Mouse (Mus musculus): Measurements from ENCODE around the gene Mef2a.
A peak's percentile ranks its signal among the peaks of the same experiment; 100 is the strongest.
"Not testable (repeated sequence)": the region's sequence is repeated elsewhere in the genome, so short reads cannot be mapped to it uniquely, and the experiment has no call there.

Gene Mef2a

DNA sequence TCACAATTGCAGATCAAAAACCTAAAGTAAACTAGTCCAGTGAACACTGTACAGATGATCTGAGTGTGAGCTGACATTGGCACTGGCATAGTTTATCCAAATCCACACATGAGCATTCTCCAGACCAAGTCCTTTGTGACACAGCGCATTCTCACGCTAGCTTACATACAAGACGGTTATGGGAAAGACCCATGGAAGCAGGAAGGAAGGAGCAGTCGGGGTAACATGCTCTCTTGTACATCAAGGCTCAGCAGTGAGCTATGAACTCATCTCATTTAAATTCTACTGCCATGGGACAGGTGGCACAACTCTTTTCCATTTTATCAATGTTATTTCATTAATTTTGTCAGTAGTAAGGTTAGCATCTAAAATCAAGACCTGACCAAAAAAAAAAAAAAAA lies 3.0 kb downstream of the Mef2a start:
- no peak for DNase-seq

DNA sequence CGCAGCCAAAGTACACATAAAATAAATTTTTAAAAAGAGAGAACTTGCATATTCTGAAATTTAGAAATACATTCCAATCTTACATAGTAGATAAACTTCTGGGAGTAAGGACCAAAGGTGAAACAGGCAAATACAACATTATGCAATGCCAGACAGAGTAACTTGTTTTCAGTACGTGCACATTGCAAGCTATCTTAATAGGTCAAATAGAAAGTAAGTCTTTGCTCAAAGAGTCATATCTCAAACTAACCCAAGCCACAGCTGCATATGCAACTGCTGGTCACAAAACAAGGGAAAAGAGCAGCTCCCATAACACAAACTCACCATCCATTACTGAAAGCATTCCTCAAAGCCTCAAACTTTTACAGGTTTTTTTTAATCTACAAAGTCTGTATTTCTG lies 4.3 kb downstream of the Mef2a start:
- no peak for DNase-seq

DNA sequence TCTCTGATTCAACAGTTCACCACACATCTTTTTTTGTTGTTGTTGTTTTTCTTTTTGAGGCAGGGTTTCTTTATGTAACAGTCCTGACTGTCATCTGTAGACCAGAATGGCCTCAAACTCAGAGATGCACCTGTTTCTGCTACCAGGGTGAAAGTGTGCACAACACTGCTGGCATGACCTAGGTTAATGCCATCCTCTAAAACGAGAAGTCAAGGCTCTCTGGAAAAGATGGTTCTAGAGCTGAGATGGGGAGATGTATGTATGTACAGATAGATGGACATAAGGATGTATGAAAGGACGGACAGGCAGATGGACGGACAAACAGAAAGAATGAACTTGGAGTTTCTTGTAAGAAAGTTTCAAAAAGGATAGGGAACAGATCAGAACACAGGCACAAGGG lies 12.1 kb downstream of the Mef2a start:
- DNase-seq: no peak

DNA sequence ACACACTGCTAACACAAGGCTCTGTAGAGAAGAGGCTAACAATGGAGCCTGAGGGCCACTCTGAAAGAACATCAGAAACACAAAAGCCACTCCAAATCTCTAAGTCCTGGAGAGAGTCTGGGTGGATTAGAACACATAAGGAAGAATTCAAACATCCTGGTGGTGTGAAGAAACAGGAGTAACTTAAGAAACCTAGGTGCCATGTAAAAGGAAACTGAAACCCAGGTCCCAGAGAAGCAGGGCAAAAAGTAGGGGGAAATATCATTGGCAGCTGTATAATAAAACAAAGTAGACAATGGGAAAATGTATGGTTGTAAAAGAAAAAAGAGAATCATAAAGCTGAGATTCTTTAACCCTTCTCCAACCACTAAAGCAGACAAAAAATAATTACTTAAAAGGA lies 12.8 kb downstream of the Mef2a start:
- DNase-seq: no peak

DNA sequence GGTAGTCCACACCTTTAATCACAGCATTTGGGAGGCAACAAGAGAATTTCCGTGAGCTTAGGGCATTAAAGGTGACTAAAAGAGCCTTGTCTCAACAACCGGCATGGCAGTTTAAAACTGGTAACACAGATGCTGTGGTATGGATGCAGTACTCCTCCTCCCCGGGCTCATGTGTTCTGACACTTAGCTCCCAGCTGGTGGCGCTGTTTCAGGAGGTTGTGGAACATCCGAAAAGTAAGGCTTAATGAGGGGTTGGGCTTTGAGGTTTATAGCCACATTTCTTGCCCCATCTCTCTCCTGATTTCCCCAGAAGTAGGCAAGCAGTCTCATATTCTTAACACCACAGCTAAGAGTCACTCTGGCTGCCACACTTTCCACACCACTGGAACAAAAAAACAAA lies 16.8 kb downstream of the Mef2a start:
- DNase-seq: no peak

DNA sequence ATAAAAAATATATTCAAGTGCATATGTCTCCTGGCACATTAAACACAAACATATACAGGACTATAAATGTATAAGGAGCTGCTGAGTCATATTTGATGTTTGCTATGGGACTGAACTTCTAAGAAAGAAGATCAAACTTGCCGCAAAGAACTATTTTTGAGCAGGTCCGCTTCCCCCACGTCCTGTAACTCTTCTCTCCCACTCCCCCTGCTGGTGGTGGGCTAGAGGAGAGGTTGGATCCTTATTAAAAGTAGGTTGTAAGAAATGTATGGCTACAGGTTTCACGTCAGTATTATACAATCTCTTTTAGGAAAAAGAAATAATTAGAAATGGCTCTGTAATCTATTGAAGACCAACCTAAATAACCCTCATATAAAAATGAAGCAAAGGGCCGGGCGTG lies 19.0 kb downstream of the Mef2a start:
- DNase-seq: no peak

DNA sequence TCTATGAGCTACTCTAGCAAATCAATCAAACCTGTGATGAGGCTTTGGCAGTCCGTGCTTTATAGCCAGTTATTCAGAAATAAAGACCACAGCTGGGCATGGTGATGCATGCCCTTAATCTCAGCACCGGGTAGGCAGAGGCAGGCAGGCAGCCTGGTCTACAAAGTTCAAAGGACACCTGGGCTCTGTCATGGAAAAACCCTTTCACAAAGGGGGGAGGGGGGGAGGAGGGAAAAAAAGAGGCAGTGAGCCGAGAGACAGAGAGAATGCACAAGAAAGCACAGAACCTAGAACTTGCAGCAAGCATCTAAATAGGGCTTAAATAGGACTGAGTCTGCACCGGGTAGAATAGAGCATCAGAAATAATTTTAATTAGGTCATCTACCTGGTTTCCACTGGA lies 19.7 kb downstream of the Mef2a start:
- no peak for DNase-seq

DNA sequence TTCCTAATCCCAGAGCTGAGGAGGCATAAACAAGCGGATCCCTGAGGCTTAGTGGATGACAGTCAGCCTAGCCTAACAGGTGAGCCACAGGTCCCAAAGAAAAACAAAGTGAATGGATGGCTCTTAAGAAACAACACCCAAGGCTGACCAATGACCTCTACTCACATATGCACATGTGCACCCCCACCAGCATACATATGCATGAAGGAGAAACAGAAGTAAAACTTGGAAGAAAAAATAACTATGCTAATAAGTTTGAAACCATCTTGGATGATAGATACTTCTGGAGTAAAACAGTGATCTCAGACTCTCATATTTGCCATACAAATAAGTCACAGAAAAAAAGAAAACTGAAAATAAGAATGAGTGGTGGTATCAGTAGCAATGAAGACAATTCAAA lies 28.2 kb downstream of the Mef2a start:
- DNase-seq: no peak

DNA sequence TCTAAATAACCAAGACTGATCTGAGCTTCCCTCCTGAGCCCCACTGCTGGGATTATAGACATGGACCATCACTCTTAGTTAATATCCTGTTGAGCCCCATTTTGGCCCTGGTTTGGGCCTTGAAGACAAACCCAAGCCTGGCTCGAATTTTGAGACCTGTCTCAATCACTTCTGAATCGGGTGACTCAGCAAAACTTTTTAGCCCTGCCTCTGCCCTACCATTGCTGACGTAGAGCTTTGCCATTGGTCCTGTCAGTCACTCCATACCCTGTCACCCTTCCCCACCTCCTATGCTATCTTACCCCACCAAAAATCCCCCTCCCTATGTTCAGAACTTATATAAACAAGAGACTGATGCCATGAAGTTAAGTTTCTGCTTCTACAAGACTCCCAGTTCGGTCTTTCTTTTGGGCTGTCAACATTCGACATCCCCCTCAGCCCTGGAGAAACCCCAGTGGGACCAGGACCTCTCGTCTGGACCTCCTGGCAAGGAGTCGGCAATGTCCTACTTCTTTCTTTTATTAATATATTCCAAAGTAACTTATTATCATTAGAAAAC lies 30.5 kb downstream of the Mef2a start:
- no peak for DNase-seq

DNA sequence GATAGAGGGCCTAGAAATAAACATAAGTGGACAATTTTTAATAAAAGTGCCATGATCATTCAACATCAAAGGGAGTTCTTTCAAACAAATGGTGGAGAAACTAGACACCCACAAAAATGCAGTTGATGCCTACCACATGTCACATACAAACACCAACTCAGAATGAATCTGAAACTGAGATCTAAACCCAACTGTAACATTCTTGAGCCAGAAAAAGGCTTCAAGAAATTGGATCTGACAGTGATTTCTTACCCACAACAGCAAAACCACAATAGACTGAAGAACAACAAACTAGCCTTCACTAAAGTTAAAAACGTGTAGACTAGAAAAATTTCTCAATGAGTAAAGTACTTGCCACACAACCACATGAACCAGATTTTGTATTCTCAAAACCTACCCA lies 52.3 kb downstream of the Mef2a start:
- DNase-seq: no peak

DNA sequence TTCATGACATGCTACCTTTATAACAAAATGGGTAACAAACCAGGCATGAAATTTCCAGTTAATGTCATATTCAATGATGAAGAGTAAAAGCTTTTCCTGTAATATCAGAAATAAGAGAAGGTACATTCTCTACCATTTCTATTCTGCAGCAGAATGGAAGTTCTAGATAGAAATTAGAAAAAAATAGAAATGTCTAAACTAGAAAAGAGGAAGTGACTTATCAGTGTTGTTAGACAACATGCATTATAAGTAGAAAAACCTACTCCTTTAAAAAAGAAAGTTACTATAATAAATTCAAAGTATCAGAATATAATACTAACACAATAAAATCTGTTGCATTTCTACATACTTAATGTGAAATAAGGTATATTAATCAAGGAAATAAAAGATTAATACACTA lies 54.0 kb downstream of the Mef2a start:
- DNase-seq: no peak

DNA sequence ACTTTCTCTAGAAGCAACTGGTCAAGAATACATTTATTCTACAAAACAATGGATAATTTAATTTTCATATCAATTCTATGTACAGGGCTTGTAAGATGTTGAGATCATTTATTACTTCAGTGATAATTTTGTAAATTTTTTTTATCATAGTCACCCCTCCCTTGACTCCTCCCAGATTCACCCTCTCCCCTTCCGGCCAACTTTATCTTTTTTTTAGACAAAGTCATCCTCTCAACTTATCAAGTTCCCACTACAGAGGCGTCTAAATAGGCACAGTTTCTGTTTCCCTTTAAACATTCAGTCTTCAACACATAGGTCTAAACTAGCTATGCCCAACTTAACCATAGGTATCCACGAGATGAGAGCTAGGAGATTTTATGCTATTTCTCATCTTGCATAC lies 59.5 kb downstream of the Mef2a start:
- no peak for DNase-seq

DNA sequence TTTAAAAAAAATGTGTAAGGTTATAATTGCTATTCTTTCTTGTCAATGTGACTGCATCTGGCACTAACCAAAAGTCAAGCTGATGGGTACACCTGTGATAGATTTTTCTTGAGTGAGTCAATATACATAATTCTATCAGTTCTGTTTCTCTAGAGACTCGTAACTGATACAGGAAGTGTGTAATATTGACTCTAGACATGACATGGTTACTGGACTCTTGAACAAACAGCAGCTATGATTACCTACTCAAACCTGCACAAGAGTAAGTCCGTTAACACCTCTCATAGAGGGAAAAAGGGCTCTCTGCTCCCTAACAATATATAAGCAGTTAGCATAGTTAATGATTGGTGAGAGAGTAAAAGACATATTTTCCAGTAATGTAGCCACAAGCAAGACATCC lies 62.5 kb downstream of the Mef2a start:
- DNase-seq: no peak

DNA sequence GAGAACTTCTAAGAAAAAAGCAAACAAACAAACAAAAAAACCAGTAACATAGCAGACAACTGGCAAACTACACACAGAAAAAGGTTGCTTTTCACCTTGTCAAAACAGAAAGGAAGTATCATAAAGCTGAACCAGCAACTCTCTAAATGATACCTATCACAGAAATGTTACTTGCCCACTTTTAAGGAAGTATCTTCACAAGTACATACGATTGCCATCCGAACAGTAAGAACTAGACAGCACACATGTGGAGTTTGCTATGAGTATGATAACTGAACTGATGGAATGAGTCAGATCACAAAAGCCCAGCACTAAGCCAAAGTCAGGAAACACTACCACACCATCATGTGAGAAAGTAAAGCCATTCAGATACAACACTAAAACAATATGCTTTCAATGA lies 64.6 kb downstream of the Mef2a start:
- no peak for DNase-seq

DNA sequence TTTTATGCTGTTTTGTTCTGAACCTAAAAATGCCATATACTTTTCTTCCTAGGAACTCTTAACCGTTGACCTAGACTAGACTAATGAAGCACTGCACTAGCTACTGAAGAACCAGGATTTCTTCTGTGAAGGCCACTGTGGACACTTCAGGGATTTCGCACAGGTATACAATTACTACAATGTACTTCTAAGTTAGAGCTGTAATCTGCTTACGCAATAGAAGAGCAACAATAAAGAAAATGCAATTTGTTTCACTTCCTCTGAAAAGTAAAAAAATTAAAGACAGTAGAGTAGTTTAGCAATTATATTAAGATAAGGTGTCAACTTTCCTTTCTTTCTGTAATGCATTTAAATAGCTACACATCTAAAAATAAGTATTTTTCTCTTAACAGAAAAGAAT lies 65.6 kb downstream of the Mef2a start:
- DNase-seq: no peak

DNA sequence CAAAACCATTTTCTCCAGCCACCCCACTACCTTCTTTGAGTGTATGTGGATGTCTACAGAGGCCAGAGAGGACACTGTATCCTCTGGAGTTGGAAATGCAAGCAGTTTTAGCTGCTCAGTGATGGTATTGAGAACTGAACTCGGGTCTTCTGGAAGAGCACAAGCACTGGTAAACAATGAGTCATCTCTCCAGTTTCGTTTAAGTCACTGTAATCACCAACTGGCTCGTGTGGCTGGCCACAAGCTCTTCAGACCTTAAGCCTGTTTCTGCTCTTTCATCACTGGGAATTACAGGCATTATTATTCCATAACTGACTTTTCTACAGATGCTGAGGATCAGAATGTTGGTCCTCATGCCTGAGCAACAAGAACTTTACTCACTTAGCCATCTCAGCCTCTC lies 67.7 kb downstream of the Mef2a start:
- DNase-seq: no peak

DNA sequence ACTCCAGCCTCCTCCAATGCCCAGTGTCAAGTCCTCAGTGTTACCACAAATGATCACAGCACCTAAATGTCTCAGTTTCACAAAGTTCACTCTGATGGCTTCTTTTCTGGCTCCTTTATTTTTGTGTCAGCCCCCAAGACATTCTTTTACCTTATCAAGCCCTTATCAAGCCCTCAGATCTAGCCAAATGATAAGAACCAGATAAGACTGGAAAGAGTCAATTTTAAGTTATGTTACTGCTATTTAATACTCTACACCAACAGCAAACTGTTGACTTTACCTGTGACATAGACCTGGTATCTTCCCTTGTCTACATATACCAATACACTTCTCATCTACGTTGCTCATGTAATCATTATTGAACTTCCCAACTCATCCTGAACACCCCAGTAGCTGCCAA lies 76.2 kb downstream of the Mef2a start:
- DNase-seq: no peak

DNA sequence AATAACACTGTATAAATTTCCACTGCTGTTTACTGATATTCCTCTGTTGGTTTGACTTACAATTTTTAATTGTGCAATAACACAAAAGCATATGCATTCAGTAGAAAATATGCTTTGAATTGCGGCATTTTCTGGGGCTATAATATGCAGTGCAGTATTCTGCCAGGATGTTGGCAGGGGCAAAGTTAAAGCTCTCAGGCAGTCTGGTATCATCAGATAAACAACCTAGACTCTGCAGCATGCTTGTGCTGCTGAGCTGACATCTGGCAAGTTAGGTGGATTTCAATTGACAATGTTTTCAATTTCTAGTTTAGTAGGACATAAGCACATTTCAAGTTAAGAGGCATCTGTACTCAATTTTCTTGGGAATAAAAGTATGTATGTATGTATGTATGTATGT lies 81.3 kb downstream of the Mef2a start:
- no peak for DNase-seq

DNA sequence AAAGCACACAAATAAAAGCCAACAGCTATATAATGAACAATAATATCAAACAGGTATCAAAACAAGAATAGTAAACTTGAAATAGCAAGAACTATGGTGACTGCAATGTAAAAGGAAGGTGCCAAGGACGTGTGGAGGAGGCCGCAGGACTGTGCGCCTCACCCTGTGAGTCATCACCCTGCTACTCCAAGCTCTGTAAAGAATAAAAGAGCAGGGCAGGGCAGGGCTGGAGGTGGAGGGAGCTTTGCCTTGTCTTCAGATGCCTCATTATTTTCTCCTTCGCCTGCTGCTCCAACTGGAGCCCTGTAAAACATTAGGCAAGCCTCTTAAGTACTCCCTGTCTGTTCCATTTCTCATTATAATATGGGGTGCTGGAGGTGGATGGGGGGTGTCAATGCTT lies 85.2 kb downstream of the Mef2a start:
- no peak for DNase-seq

DNA sequence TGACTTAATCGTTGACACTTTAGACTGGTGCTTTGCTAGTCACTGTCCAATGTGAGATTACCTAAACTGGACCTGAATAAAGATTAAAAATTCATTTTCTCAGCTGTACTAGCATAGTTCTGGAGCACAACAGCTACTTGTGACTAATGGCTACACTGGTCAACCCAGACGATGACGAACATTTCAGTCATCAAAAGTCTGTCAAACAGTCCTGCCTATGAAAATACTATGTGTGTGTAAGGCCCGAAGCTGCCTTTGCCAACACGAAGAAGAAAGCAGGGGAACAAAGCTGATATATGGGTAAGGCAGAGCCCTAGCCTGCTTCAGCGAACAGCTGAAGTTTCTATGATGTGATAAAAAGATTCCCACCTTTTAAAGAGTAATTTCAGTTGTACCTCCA lies 89.1 kb downstream of the Mef2a start:
- DNase-seq: no peak

DNA sequence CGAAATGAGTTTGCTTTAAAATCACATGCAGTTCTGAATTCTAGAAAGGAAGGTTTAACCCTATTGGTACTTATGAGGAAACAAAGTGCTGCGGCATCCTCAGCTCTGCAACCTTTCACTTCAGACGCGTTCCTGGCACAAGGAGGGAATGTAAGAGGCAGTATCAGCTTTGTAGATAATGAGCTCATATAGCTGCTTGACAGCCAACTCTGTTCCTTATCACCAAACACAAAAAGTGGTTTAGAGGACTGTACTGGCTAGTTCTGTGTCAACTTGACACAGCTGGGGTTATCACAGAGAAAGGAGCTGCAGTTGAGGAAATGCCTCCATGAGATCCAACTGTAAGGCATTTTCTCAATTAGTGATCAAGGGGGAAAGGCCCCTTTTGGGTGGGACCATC lies 102.2 kb downstream of the Mef2a start:
- DNase-seq: not testable (repeated sequence)

DNA sequence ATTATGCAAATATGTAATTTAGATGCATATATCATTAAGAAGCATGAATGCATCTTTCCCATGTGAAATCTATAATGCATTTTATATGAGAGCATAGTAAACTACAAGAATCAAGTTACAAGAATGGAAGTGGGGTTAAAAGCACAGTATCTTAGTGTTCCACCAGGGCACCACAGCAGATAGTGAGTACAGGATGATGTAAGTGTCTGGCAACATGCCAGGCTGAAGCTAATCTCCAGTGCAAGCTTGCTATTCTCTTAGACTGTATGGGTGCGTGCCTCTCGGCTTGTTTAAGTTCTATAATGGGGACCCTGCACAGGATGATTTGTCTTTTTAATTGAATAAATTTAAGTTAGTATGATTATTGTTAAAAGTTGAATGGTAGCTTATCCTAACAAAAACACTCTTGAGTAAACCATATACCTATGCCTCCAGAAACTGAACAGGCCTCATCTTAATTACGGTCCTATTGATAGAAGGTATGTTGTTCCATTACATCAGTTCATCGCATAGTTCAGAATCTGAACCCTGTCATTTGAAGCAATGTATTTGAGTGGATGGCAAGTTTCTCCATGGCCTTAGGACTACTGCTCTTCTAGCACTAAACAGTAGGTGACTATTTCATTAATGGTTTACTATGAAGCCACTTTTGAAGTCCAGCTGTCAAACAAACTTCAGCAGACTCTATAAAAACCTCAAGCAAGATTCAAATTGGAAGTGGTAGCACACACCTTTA lies 112.7 kb downstream of the Mef2a start:
- DNase-seq: peak; percentile 80

DNA sequence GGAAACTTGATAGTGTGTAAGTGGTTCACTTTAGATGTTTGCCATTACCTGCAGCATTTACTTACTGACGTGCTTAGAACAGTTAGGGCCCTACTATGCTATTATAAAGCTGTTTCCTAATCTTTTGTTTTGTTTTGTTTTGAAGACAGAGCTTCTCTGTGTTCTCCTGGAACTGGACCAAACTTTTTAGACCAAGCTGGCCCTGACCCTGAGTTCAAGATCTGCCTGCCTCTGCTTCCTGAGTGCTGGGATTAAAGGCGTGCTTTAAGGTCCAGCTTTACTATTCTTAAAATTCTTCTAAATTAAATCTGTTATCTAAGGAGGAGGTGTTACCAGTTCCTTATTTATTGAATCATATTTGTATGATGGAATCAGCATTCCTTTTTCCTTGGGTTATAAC lies 126.6 kb downstream of the Mef2a start:
- DNase-seq: no peak

DNA sequence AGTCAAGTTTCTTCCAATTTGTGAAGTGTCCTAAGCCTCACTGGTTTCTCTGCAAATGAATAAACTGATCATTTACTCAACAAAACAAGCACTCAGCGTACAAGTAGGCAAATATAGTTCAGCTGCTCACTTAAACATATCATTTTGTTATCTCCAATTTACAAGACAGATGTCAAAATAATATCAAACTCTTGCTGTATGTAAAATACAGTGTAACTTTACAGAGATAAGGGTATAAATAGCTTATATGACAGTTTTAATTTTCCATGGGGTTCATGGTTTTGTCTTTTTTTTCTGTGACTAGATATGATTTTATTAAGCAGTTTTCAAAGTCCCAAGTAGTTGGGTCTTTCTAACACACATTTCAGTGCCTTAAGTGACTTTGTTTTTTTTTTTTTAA lies 127.4 kb downstream of the Mef2a start:
- DNase-seq: no peak

DNA sequence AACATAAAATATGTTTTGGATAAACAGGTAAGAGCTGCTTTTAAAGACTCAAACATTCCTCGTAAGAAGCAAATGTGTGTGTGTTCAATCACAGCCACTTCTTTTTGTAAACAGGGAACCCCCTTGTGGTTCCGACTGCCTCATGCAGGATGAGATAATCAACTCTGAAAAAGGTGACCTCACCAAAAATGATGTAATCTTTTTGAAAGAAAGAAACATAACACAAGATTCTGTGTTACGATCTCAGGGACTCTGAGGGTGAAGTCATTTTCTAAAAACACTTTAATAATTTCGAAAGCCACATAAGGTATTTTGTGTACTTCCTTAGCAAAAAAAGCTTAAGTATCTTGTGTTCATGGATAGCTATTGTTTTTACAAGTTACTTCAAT lies 128.8 kb downstream of the Mef2a start:
- no peak for DNase-seq
